Mouse (Mus musculus) spleen, adult 12 weeks (tissue): ENCODE data around the gene Tmem240.
A peak's percentile ranks its signal among the peaks of the same experiment; 100 is the strongest.
"Not testable (repeated sequence)": the region's sequence is repeated elsewhere in the genome, so short reads cannot be mapped to it uniquely, and the experiment has no call there.

Experiments used
- DNase-seq: peaks from one replicate; pipeline ENCODE4 v3.0.0; 2022; ENCODE audit warnings: low spot score

Tmem240 gene

GRCm38 (mm10) chr4:155770626-155771025, 36.0 kb downstream of the Tmem240 start:
- DNase-seq: no peak

DNA sequence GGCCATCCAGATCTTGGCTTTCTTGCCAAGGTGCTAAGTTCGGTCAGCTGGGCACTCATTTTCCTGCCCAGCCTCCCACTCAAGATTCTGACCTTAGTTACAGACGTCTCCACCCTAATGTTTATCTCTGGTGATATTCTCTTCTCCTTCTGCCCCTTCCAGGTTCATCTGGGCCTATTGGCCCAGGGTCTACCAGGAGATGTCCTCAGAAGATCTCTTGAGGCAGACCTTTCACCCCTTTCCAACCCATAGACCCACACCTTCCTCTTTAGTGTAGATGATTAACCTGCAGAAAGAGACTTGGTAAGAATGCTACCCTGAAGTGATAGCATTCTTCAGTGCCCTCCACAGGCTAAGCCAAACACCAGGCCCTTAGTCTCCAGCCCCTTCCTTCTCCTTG, 37.1 kb downstream of the Tmem240 start:
- DNase-seq: no peak

DNA sequence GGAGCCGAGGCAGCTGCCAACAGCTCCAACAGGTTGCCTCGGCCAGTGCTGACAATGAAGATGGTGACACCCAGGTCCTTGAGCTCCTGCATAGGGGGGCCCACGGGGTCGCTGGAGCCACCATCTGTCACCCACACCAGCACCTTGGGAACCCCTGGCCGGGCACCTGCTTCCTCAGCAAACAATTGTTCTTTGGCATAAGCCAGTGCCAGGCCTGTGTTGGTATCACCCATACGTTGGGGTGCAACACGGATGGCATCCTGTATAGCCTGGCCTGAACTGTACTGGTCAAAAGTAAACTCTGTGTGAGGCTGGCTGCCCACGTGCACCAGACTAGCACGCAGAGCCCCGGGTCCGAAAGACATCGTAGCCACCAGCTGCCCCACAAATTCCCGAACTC, 38.2 kb downstream of the Tmem240 start:
- DNase-seq: no peak

DNA sequence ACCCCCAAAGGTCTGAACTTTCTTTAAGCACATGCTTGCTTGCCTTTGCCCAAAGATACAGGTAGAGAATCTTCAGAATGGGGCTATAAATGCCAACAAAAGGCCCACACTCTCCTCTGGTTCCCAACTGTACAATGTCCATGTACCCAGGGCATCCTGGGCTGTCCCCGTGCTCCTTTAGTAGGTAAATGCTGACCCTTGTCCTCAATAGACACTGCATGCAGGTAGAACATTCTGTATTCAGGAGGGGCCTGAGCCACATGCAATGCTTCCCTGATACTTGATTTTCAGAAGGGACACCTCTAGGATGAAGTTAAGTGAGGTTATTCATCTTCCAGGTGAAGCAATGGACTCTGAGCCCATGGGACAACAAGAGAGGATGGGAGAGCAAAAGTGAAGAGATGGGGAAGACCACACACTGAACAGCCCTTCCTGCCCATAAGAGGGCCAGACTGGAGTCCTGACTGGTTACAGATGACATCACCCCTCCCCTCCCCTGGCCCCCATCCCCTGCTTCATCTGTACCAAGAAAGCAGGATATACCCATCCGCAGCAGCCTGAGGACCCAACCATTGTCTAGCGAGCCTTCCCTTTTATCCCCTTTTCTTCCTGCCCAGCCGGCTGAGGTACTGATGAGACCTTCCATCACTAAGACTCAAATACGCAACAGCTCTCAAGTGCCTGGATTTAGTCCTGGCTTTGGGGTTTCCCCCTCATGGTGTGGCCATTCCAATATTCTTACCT, 38.9 kb downstream of the Tmem240 start:
- DNase-seq: no peak

GRCm38 (mm10) chr4:155774280-155774754, 39.7 kb downstream of the Tmem240 start, which contains the start of gene Vwa1:
Gene Vwa1 (minus strand): TSS chr4:155774698.
- DNase-seq: peak; percentile 71

DNA sequence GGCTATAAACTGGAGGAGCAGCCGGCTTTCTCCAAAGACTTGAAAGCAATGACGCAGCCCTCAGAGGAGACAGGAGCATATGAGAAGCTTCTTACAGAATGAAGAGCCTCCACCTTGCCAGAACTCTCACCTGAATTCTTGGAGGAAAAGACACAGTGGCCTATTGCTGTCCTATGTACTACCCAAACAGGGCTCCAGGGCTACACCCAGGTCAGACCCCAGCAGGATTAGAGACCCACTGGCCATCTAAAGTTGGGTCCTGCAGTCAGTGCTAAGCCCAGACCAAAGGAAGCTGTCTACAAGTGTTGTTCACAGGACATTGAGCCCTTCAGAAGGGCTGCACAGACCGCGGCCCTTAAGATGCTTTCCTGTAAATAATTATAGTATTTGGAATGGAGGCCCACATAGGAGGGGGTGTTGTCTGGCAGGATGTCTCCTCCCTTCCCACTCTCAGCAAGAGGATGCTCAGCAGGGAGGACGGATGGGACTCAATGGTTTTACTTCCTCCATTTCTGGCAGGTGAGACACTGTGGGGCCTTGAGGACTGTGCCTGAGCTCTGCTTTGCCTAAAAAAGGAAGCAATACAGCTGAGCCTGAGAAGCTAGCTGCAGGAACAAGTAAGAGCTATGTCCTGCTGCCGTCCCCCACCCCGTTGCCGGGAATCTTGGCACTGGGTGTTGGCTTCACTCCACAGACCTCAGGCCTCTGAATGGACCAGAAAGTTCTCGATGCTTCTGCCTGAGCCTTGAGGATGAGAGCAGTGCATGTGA, 40.6 kb downstream of the Tmem240 start:
- no peak for DNase-seq

DNA sequence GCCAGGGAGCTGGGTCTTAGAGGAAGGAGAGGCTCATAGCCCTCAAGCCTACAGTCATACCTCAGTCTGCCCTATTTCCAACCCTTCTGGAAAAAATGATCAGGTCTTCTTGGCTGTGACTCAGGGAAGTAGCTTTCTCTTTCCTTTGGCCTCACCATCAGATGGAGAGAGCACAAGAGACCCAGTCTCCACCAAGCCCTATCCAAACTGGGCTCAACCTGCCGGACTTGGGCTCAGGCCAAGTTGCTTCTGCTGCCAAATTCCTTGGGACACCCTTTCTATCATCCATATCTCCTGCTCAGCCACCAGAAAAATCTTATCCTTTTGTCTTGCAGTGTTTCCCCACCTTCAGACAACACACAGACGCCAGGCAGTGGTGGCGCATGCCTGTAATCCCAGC, 41.3 kb downstream of the Tmem240 start:
- no peak for DNase-seq

- DNase-seq: no peak
Measured at GRCm38 (mm10) chr4:155776704-155777335, 42.2 kb downstream of the Tmem240 start.

- no peak for DNase-seq
Measured at GRCm38 (mm10) chr4:155777816-155778215, 43.2 kb downstream of the Tmem240 start.

GRCm38 (mm10) chr4:155779498-155779897, 44.9 kb downstream of the Tmem240 start:
- DNase-seq: no peak

DNA sequence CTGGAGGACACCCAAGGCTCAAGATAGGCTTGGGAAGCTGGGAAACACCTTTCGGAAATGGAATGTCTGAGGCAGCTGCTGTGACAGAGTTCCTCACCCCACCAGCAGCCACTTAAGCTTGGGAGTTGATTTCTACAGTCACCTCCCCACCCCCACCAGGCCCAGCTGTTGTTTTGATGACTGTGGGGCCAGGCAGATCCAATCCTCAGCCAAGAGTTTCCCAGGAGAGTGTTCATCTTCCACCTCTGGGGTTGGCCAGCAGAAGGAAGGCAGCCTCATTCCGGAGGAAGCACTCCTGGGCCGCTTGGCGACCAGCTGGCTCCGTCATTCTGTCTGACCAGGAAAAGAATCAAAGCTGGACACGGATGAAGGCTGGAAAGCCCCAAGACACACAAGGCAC, 46.3 kb downstream of the Tmem240 start:
- DNase-seq: no peak

DNA sequence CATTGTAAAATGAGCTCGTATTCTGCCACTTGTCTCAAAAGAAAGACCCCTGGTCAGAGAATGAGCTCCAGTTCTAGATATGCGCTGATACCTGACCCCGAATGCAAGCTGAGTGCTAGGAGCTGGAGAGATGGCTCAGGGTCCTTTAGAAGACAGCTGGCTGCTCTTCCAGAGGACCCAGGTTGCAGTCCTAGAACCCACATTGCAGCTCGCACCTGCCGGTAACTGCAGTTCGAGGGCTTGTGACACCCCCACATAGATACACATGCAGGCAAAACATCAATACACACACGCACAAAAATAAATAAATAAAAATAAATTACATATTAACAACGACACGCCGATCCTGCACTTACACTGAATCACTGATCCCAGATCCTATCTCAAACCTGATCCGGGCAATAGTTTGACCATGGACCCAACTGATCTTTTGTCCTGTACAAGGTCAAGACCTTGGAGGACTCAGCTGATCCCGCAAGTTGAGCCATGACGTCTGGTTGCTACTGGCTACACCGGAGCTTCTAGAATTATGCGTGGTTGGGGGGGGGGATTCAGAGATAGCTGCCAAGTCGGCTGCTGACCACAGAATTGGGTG, 49.0 kb downstream of the Tmem240 start:
- DNase-seq: no peak

DNA sequence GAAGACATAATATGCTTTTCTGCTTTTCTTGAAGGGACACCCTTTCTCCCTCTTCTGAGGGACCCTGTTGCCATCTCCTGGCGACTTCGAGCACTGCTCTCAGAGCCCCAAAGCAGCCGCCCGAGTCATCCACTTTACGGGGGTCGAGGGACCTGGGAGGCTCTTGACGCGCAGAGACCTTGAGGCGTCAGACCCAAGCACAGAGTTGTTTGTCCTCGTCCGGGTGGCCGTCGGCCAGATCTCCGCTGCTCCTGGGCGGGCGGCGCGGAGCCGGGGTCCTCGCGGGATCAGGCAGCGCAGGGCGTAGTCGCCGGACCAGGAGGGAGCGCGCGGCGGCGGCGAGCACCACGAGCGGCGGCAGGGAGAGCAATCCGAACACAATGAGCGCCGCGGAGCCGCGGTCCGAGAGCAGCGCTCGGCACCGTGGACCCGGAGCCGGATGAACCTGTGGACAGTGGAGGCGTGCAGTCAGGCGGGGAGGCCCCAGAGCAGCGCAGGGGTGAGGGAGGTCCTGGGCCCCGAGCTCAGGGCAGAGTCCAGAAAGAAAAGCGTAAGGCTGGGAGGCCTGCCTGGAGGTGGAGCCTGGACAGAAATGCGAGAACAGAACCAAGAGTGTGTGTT, 49.6 kb downstream of the Tmem240 start:
- DNase-seq: peak; percentile 70

- DNase-seq: no peak
Measured at GRCm38 (mm10) chr4:155785246-155785645, 50.6 kb downstream of the Tmem240 start.

DNA sequence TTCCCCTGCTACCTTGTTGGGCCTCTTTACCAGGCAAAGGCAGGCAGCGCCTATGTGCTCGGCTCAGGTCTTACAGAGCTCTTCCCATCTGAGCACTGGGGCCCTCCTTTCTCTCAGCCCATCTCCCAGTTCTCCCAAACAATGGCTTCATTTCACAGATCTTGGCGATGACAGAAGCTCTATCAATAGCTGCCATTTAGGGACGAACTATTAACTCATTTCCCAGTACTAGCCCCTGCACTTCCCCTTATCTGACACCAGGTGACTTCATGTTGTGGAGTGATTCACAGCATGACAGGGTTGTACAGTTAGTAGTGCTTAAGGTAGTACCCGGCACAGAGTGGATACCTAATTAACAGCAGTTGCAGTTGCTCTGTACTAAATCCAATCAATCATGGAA, 51.2 kb downstream of the Tmem240 start, which contains the start of gene Tmem88b:
Gene Tmem88b, minus strand, starts transcription at position 56 of the 400 bp plus-strand sequence.
- no peak for DNase-seq

DNA sequence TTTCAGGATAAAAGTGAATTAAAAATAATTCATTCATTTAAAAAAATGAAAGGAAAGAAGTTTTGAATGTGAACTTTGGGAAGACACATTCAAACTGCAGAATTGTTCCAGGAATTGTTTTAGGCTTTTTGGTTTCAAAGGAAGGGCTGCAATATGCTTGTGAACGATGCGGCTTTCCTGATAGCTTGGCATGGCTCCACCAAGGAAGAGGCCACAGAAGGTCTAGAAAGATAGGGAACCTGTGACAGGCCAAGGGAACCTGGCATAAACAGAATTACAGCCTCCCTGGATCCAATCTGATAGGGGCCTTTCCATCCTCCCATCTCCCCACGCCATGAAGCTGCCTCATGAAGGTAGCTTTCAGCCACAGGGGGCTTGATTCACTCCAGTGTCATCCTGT, 53.7 kb downstream of the Tmem240 start:
- DNase-seq: peak; percentile 48

DNA sequence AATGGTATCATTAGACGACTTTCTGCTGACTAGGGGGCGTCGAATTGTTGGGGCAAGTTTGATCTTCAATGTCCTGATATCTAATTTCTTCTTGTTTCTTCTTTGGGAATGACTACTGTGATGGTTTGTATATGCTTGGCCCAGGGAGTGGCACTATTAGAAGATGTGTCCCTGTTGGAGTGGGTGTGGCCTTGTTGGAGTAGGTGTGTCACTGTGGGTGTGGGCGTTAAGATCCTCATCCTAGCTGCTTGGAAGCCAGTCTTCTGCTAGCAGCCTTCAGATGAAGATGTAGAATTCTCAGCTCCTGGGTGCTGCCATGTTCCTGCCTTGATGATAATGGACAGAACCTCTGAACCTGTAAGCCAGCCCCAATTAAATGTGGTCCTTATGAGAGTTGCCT, 54.2 kb downstream of the Tmem240 start:
- not testable (repeated sequence) for DNase-seq

- DNase-seq: no peak
Measured at GRCm38 (mm10) chr4:155790021-155790489, 55.5 kb downstream of the Tmem240 start, which contains the start of gene Ankrd65. Gene Ankrd65 (plus strand): TSS chr4:155790439.
